Mouse (Mus musculus) stomach, postnatal 0 days (tissue): ENCODE measurements around the gene Armc8. TPM values are rescaled to one million over a fixed set of nuclear protein-coding genes. Genes with fewer than 3 reads are reported as not detected.

Experiments
- ATAC-seq: fragments of 200-750 bp; cut with Nextera tagmentation; 2 replicates; pipeline ENCODE4 v1.8.0; 2017; ENCODE audit not compliant: low FRiP score, low TSS enrichment
- DNase-seq: peaks from one replicate; pipeline ENCODE4 v3.0.0-alpha.2; 2016; ENCODE audit warnings: low spot score
- H3K27ac ChIP-seq: fragments of 300-500 bp; sonication (generic); replicated peaks from 2 replicates; pipeline ENCODE4 v1.5.1; 2014; ENCODE audit warnings: mild to moderate bottlenecking, control low read depth
- H3K27me3 ChIP-seq: fragments of 300-500 bp; sonication (generic); 2 replicates; pipeline ENCODE4 v1.6.1; 2014; ENCODE audit warnings: low read length; ENCODE audit not compliant: control insufficient read depth, insufficient read depth
- H3K36me3 ChIP-seq: fragments of 300-500 bp; sonication (generic); 2 replicates; pipeline ENCODE4 v1.6.1; 2014; ENCODE audit warnings: low read length, mixed read lengths; ENCODE audit not compliant: control insufficient read depth, insufficient read depth
- H3K4me1 ChIP-seq: fragments of 300-500 bp; sonication (generic); replicated peaks from 2 replicates; pipeline ENCODE4 v1.6.1; 2014; ENCODE audit warnings: antibody characterized with exemption; ENCODE audit not compliant: control insufficient read depth, insufficient read depth
- H3K4me2 ChIP-seq: fragments of 300-500 bp; sonication (generic); replicated peaks from 2 replicates; pipeline ENCODE4 v1.6.1; 2014; ENCODE audit warnings: low read depth, mild to moderate bottlenecking, control low read depth, moderate library complexity
- H3K4me3 ChIP-seq: fragments of 300-500 bp; sonication (generic); 2 replicates; pipeline ENCODE4 v1.5.1; 2014; ENCODE audit warnings: low read depth, low read length, control low read depth
- H3K9ac ChIP-seq: fragments of 300-500 bp; sonication (generic); 2 replicates; pipeline ENCODE4 v1.6.1; 2014; ENCODE audit warnings: mild to moderate bottlenecking, low read length, control low read depth, mixed read lengths
- H3K9me3 ChIP-seq: fragments of 300-500 bp; sonication (generic); 2 replicates; pipeline ENCODE4 v1.6.1; 2016; ENCODE audit warnings: low read length; ENCODE audit not compliant: control insufficient read depth
- CTCF ChIP-seq: IDR thresholded peaks from 2 replicates; pipeline ENCODE4 v1.5.1; 2016; ENCODE audit warnings: antibody characterized with exemption, low read depth, mild to moderate bottlenecking, moderate library complexity
- EP300 ChIP-seq: optimal IDR thresholded peaks from 2 replicates; pipeline ENCODE3; 2016; ENCODE audit warnings: antibody characterized with exemption
- WGBS: fragments of 180-500 bp; shearing (Covaris S2); extraction: QIAGEN DNeasy Blood & Tissue Kit; methylation state at CpG from one replicate; pipeline ENCODE4 v1.1.7; 2014; 5-methylcytosine and 5-hydroxymethylcytosine counted together
- polyA plus RNA-seq: library from polyadenylated mRNA; unstranded; fragments of >200 nt; fragmentation: Nextera tagmentation; extraction: Ambion mirVana; gene quantifications from 2 replicates; pipeline ENCODE4 v1.2.1, GENCODE M21; 2015

The Armc8 gene
- polyA plus RNA-seq, 1 experiment from 2014 or later, result 13.7 TPM

DNA sequence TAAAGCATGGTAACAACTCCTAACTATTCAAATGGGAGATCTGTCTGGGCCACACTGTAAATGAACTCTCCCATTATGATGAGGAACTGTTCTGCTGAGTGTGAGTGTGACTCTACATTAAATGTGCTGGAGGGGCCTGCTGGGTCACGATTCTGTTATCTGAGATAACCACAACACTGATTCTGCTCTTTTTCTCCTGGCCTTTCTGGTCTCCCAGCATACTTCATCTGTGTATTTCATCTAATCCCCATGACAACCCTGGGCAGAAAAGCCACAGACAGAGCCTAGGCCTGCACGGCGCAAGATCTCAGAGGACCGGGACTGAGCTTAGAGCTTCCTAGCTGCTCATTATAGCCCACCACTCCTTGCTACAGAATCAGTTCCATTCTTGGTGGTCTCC is 136.2 kb downstream of the Armc8 start:
- WGBS, result 71% methylated on average over 4 of the region's 4 CpGs
- no peak for TF ChIP-seq CTCF
- no peak for TF ChIP-seq EP300
- DNase-seq (no peak), ATAC-seq (no peak)
- Histone ChIP-seq H3K27me3 (no peaks in the 10 kb centered on the region), H3K4me3 (no peak overlapping the region), H3K36me3 (no peaks in the 10 kb centered on the region), H3K9me3 (no peaks in the 10 kb centered on the region), H3K9ac (no peak overlapping the region), H3K4me1 (no peaks in the 10 kb centered on the region), H3K4me2 (no peak overlapping the region), H3K27ac (no peak overlapping the region)

GRCm38 (mm10) chr9:99431963-99432362 is 136.7 kb downstream of the Armc8 start:
- TF ChIP-seq CTCF (no peak), EP300 (no peak)
- Histone ChIP-seq H3K4me1 (no peaks in the 10 kb centered on the region), H3K36me3 (no peaks in the 10 kb centered on the region), H3K9me3 (no peaks in the 10 kb centered on the region), H3K9ac (no peak overlapping the region), H3K4me2 (no peak overlapping the region), H3K27me3 (no peaks in the 10 kb centered on the region), H3K4me3 (no peak overlapping the region), H3K27ac (no peak overlapping the region)
- no peak for ATAC-seq
- DNase-seq, result no peak
- WGBS, result 60% methylated on average over 6 of the region's 6 CpGs

DNA sequence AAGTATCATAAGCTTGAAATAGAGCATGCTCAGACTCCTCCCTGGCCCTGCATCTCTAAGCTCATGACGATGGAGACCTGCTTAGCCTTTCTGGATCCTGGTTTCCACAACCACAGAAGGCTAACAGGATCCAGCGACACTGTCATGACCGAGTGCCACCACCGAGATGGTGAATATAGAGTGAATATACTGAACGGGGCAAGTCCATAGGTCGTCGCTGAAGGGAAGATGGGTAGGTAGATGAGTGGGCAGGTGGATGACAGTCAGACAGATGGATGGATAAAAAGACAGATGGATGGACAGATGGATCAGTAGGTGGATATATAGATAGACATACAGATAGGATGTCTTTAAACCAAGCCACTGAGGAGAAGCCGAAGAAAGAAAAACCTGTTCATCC is 137.4 kb downstream of the Armc8 start:
- H3K4me2 ChIP-seq, result no peak overlapping the region
- no peak overlapping the region for H3K9ac ChIP-seq
- 90% methylated on average over 8 of the region's 8 CpGs for WGBS
- H3K9me3 ChIP-seq, result no peaks in the 10 kb centered on the region
- H3K36me3 ChIP-seq, result no peaks in the 10 kb centered on the region
- no peaks in the 10 kb centered on the region for H3K4me1 ChIP-seq
- TF ChIP-seq CTCF, result no peak
- no peak for TF ChIP-seq EP300
- ATAC-seq, result no peak
- H3K4me3 ChIP-seq, result no peak overlapping the region
- no peaks in the 10 kb centered on the region for H3K27me3 ChIP-seq
- DNase-seq, result no peak
- no peak overlapping the region for H3K27ac ChIP-seq

- H3K4me2 ChIP-seq, result no peak overlapping the region
- no peaks in the 10 kb centered on the region for H3K27me3 ChIP-seq
- no peaks in the 10 kb centered on the region for H3K36me3 ChIP-seq
- H3K27ac ChIP-seq, result no peak overlapping the region
- DNase-seq (no peak), ATAC-seq (peak; percentile 34; the same call in 1 of the 2 replicates)
- TF ChIP-seq EP300 (no peak), CTCF (no peak)
- no peak overlapping the region for H3K9ac ChIP-seq
- no peak overlapping the region for H3K4me3 ChIP-seq
- WGBS, result 58% methylated on average over 6 of the region's 6 CpGs
- no peaks in the 10 kb centered on the region for H3K9me3 ChIP-seq
- H3K4me1 ChIP-seq, result no peaks in the 10 kb centered on the region
Measured at GRCm38 (mm10) chr9:99430806-99431205, 137.9 kb downstream of the Armc8 start.

GRCm38 (mm10) chr9:99429845-99430244 is 138.9 kb downstream of the Armc8 start:
- no peaks in the 10 kb centered on the region for H3K9me3 ChIP-seq
- 87% methylated on average over 3 of the region's 3 CpGs for WGBS

GRCm38 (mm10) chr9:99428601-99429331 is 139.9 kb downstream of the Armc8 start:
- H3K4me1 ChIP-seq, result 0 out of 2 replicates have a peak, but pooled peaks cover 2% of the 10 kb centered on the region
- no peak overlapping the region for H3K4me3 ChIP-seq
- H3K36me3 ChIP-seq, result no peaks in the 10 kb centered on the region
- ATAC-seq (no peak), DNase-seq (no peak)
- no peaks in the 10 kb centered on the region for H3K9me3 ChIP-seq
- no peaks in the 10 kb centered on the region for H3K27me3 ChIP-seq
- TF ChIP-seq CTCF (no peak), EP300 (no peak)
- WGBS, result 64% methylated on average over 11 of the region's 11 CpGs
- H3K9ac ChIP-seq, result no peak overlapping the region
- H3K4me2 ChIP-seq, result no peak overlapping the region
- no peak overlapping the region for H3K27ac ChIP-seq

More at GRCm38 (mm10) chr9:99429845-99430244, 138.9 kb downstream of the Armc8 start:
- DNase-seq, result no peak
- H3K4me2 ChIP-seq, result no peak overlapping the region
- no peak overlapping the region for H3K4me3 ChIP-seq
- ATAC-seq, result no peak
- no peak overlapping the region for H3K27ac ChIP-seq
- no peaks in the 10 kb centered on the region for H3K4me1 ChIP-seq
- no peaks in the 10 kb centered on the region for H3K36me3 ChIP-seq
- no peak for TF ChIP-seq CTCF
- TF ChIP-seq EP300, result no peak
- H3K9ac ChIP-seq, result no peak overlapping the region
- no peaks in the 10 kb centered on the region for H3K27me3 ChIP-seq

Other genes with a start within 250 kb of the Armc8 start
- 9.5 and 9.6 TPM in 2 replicates for gene Esyt3, start 210.3 kb downstream of the Armc8 start, polyA plus RNA-seq
- gene Mras, start 131.5 kb downstream of the Armc8 start, polyA plus RNA-seq, result 5.9 and 10.2 TPM in 2 replicates
- not detected in 2 replicates for gene Nme9, start 117.4 kb downstream of the Armc8 start, polyA plus RNA-seq
- 14.2 and 15.5 TPM in 2 replicates for gene Dbr1, start 6.9 kb upstream of the Armc8 start, polyA plus RNA-seq
- gene A4gnt, start 43.6 kb upstream of the Armc8 start, polyA plus RNA-seq, result 4.3 and 4.5 TPM in 2 replicates
- 6.3 and 8.6 TPM in 2 replicates for gene Dzip1l, start 60.6 kb upstream of the Armc8 start, polyA plus RNA-seq
- 591 and 619 TPM in 2 replicates for gene Cldn18, start 148.4 kb upstream of the Armc8 start, polyA plus RNA-seq